Mouse (Mus musculus) brain, embryonic 14.5 days (tissue): Measurements from ENCODE around the gene Gys1.

Source experiments
- CTCF ChIP-seq: fragments of 200-500 bp; IDR thresholded peaks from 2 replicates; pipeline ENCODE4 v1.5.1; 2012; ENCODE audit warnings: inconsistent platforms, mild to moderate bottlenecking, moderate library complexity, borderline replicate concordance; ENCODE audit not compliant: insufficient read depth, insufficient read length; ENCODE audit errors: extremely low read depth
- POLR2A ChIP-seq: fragments of 200-500 bp; IDR thresholded peaks from 2 replicates; pipeline ENCODE4 v1.6.1; 2012; ENCODE audit warnings: mild to moderate bottlenecking, inconsistent platforms, borderline replicate concordance; ENCODE audit not compliant: poor library complexity, insufficient read depth, insufficient read length, severe bottlenecking; ENCODE audit errors: extremely low read depth

- TF ChIP-seq CTCF (peak; percentile 56; the same call in 1 of the 2 replicates), POLR2A (no peak)
Measured at GRCm38 (mm10) chr7:45403532-45404261, 30.9 kb upstream of the Gys1 start.
